Mouse (Mus musculus) heart, adult 2 months (tissue): ENCODE measurements around the gene Npnt.

ENCODE experiments used
- CTCF ChIP-seq: fragments of 200-600 bp; IDR thresholded peaks from 2 replicates; pipeline ENCODE4 v1.8.1; 2022; ENCODE audit warnings: antibody characterized with exemption, mild to moderate bottlenecking, moderate library complexity
- EP300 ChIP-seq: fragments of 200-500 bp; IDR thresholded peaks from 2 replicates; pipeline ENCODE4 v1.6.1; 2011; ENCODE audit warnings: low read depth, low read length, control low read depth; ENCODE audit not compliant: insufficient read depth
- POLR2A ChIP-seq: fragments of 200-500 bp; IDR thresholded peaks from 2 replicates; pipeline ENCODE4 v1.6.1; 2011; ENCODE audit warnings: mild to moderate bottlenecking, low read depth, low read length, control low read depth; ENCODE audit not compliant: insufficient read depth

- no peak for TF ChIP-seq POLR2A
- TF ChIP-seq EP300 = no peak
- TF ChIP-seq CTCF = no peak
Observed at GRCm38 (mm10) chr3:132903386-132903785, 46.7 kb downstream of the Npnt start.
